Mouse (Mus musculus): ENCODE data around the gene Nkx2-3.

DNA sequence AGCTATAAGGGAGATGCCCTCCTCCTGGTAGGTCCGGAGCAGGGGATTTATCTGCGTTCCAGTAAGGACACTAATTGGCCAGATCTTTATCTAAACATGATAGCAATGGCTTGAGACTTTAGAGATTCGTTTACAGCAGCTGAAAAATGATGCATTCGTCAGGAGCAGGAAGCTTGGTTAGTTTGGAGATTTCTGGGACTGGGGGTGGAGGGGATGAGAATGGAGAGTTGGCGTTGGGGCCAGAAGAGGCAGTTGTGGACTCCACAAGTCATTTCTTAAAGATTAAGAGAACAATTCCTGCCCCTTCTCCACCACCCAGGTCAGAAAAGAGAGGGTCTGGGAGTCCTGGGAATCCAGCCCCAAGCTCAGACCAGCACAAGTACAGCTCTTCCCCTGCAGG is 8.6 kb upstream of the Nkx2-3 start:
- no peak for TF ChIP-seq CTCF (IDR thresholded peaks at IDR 0.05; ENCODE audit: insufficient read depth, low read length)
- no peak for TF ChIP-seq POLR2A (IDR thresholded peaks at IDR 0.05; ENCODE audit: borderline replicate concordance, extremely low read depth, low read depth, low read length)

All from lung, adult 2 months (tissue).